Mouse (Mus musculus) thymus, postnatal 36 days (tissue): ENCODE measurements at regions not wholly inside any gene's neighbourhood (a gene's known extent, or its start where the extent isn't known, plus 50 kb on each side); places are given as distances from the start of the nearest gene placed in this dataset.

Experiments
- DNase-seq, 2 experiments: peaks; one replicate each; pipeline ENCODE4 v3.0.0; 2022; ENCODE audit warnings: mixed read lengths in 2 of 2

GRCm38 (mm10) chr14:37292084-37292860 is 157.2 kb upstream of the Ghitm start:
- DNase-seq: no peak

DNA sequence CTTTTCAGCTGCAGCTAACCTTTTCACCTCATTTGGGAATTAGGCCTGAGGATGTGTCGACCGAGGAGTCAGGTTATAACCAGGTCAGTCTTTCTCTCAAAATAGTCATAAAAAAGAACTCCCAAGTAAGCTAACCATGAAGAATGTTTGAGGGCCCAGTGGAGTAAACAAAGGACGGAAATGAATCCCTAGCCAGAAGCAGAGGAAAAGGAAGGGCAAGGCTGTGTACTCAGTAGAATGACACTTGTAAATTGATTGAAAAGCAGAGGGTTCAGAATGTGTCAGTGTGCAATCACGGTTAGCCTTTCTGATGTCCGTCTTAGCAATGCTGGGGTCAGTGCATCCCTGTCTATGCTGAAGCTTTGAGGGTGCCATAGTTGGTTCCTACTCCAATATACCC is 149.3 kb upstream of the Ghitm start:
- no peak for DNase-seq

GRCm38 (mm10) chr14:37279356-37279755 is 144.3 kb upstream of the Ghitm start:
- no peak for DNase-seq

DNA sequence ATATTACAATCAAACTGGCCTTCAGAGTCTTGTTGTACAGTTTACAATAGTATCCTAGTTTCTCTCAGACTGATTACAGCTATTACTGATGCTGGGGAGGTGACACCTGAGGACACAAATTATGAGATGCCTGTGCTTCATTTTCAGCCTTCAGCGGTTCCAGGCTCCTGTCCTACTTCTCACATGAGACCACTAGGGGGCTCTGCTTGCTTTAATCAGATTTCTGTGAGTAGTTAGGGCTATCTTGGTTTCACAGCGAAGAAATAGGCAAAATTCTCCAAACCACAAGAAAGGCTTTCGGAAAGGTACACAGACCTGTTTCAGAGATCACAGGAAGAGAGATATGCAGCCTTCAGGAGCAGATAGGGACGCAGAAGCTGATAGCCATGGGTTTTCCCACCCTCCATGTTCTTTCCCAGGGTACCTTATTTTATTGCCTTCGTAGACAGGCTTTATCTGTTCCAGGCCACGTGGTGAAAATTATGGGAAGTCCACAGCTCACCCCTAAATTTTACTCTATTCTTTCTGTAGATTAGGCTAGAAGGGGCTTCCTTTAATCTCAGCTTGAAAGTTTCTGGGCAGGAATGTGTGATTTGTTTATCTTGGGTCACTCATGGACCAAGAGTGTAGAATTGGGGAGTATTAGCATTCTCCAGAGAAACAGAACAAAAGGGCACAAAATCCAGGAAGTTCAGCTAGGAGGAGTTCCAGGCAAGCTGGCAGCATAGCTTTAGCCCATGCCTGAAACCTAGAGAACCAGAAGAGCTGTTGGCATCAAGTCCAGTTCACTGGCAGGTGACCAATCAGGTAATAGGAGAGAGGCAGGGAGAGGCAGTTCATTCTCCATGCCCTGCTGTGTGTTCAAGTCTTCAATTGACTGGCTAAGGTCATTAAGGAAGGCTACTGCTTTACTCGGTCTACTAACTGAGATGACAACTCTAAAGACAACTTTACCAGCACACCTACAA is 141.9 kb upstream of the Ghitm start:
- no peak for DNase-seq

GRCm38 (mm10) chr14:37272063-37272462 is 137.0 kb upstream of the Ghitm start:
- no peak for DNase-seq

- DNase-seq: no peak
Measured at GRCm38 (mm10) chr14:37271015-37271933, 136.2 kb upstream of the Ghitm start.

- DNase-seq: no peak
Measured at GRCm38 (mm10) chr14:37269920-37270319, 134.8 kb upstream of the Ghitm start.

DNA sequence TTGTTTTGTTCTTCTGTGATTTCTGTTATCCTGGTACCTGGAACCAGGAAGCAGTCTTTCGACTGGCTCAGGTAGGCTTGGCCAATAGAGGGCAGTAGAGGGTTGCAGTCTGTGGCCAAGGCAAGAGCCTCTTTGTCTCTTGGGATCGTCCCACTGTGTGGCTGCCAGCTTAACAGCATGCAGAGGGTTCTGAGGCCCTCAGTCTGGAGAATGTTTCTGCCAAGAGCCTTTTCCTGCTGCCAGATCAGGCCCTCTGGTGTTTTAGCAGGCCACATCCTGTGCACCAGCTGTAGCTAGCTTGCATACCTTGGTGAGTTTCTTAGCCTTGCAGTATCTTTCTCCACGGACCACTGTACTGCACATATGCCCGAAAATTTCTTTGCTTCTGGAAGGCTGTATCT is 103.6 kb upstream of the Ghitm start:
- peak; percentile 4 for DNase-seq

- DNase-seq: no peak
Measured at GRCm38 (mm10) chr14:37237191-37237590, 102.1 kb upstream of the Ghitm start.

DNA sequence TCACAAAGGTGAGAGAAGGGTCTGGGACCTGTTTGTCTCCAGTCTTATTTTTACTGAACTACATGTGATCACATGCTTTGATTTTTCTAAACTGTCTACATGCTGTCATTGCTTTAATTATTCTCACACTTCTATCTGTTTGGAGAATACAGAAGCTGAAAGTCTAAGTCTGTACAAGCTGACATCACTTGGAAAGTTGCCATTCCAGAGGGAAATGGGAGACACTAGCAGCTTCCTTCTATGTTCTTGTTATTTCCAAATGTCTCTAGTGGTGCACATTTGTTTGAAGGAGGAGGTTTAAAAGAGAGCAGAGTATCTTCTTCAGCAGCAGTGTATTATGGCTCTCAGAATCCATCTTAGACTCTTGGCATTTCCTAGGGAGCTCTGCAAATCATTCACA is 73.2 kb upstream of the Ghitm start:
- no peak for DNase-seq

- no peak for DNase-seq
Measured at GRCm38 (mm10) chr14:37189795-37190194, 54.7 kb upstream of the Ghitm start.
